Mouse (Mus musculus) monocyte, adult 2 months (primary cell): ENCODE data around the gene Bad.

ENCODE experiments used
- DNase-seq, 2 experiments: peaks; one replicate each; pipeline ENCODE4 v3.0.0; 2022; ENCODE audit warnings: low spot score in 2 of 2, low read depth in 1 of 2

Gene Bad

GRCm38 (mm10) chr19:6914540-6914939 is 27.1 kb upstream of the Bad start:
- no peak for DNase-seq

DNA sequence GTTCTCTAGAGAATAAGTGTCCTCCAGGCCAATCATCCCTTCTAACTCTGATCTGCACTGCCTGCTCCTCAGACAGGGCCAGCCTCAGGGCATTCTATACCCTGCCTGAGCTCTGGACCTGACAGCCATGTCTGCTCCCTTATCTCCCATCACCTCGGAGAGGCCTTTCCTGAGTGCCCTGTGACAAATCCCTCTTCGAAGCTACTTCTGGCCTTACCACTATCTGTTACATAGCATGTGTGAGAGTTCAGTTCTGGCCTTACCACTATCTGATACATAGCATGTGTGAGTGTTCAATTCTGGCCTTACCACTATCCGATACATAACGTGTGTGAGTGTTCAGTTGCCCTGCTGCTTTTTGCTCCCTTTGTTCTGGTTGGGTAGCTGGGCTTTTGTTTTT is 26.4 kb upstream of the Bad start:
- no peak for DNase-seq

DNA sequence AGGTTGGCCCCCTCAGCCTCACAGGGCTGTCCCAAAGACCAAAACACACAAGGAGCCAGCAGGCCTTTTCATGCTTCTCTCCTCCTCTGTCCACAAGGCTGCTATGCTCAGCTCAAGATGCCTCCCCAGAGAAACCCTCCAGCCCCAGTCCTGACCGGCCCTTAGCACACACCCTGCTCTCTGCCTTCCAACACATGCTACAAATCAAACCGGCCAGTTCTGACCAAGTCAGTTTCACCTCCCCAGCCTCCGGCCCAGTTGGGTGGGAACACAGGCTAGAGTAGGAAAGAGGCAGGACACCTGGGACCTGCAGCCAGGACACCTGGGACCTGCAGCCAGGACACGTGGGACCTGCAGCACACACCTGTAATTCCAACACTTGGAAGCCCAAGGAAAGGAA is 25.2 kb upstream of the Bad start:
- no peak for DNase-seq

DNA sequence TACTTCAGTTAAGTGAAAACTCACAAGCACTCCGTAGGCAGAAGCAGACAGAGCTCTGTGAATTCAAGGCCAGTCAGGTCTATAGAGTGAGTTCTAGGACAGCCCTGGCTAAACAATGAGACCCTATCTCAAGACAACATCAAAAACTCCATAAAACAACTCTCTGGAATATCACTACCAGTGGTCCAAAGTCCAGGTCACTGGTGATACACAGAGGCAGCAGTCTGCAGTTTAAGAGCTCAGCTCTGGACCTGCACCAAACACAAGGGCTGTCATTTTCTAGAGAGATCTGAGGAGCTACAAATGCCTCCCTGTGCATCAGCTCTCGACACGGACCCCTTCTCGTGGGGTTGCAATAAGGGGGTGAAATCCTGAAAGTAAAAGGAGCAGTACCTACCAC is 23.3 kb upstream of the Bad start:
- no peak for DNase-seq

DNA sequence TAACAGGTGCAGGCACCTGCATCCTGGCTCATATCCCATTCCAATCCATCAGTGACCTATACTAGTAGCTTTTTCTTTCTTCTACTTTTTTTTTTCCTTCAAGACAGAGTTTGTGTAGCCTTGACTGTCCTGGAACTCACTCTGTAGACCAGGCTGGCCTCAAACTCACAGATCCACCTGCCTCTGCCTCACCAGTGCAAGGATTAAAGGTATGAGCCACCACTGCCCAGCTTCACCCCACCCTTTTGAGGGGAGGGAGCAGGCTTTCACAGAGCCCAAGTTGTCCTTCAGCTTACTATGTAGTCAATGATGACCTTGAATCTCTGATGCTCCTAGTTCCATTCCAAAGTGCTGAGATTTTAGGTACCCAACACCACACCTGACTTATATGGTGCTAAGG is 22.2 kb upstream of the Bad start:
- DNase-seq: no peak

GRCm38 (mm10) chr19:6919876-6920740 is 21.6 kb upstream of the Bad start:
- no peak for DNase-seq

- DNase-seq: no peak
Observed at GRCm38 (mm10) chr19:6920741-6921636, 20.7 kb upstream of the Bad start.

DNA sequence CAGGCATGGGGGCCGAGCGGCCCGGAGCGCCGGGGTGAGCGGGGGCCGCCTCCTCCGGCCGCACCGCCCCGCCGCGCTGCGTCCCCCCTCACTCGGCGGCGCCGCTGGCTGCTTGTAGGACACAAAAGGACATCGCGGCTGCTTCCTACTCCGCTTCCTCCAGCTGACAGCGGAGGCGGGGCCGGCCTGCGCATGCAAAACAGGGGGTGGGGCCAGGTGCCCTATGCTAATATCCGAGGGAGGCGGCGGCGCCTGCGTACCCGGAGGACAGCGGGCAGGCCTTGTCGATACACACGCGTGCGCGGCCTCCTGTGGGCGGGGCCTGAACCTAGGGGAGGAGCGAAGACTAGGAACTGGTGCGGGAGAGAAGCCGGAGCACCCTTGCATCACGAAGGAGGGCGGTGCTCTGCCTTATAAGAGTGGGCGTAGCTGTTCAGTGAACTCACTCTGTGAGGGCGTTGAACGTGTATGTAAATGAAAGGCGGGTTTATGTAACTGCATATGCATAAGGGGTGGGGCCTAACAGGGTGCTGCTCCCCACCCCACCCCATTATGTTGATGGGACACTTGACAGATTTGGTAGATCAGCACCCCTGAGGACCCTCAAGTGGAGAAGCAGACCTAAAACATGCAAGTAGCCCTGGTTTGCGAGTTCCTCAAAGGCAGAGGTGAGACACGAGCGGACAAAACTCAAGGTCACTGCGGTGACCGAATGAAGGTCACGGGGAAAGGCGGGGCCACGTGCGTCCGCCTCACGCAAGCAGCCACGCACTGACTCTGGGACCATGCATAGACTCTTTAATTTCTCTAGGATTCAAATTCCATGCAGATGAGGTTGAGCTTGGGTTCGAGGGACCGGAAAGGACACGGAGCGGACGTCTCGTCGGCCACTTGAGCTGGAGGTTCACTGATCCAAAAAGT is 19.8 kb upstream of the Bad start, which contains the start of gene Esrra:
Esrra (minus strand) TSS at position 167 of the 921 bp plus-strand sequence.
- DNase-seq: peak; percentile 100

- DNase-seq: no peak
Observed at GRCm38 (mm10) chr19:6922901-6923735, 18.5 kb upstream of the Bad start.

- DNase-seq: peak in 1 of 2 experiments; percentile 73
Observed at GRCm38 (mm10) chr19:6924461-6925306, 17.0 kb upstream of the Bad start.

DNA sequence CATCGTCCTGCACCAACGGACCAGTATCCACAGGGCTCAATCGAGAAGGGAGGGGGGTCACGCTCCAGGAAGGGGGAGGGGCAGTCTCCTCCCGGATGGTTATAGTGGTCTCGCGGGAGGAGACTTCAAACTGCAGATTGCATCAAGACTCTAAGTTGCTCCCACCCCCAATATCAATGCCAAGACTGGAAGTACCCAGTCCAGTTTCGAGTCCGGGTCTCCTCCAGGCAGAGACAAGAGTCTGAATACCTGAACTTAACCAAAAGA is 16.4 kb upstream of the Bad start, which contains the start of gene Catsperz:
Catsperz (minus strand) TSS at position 74 of the 267 bp plus-strand sequence.
- no peak for DNase-seq

DNA sequence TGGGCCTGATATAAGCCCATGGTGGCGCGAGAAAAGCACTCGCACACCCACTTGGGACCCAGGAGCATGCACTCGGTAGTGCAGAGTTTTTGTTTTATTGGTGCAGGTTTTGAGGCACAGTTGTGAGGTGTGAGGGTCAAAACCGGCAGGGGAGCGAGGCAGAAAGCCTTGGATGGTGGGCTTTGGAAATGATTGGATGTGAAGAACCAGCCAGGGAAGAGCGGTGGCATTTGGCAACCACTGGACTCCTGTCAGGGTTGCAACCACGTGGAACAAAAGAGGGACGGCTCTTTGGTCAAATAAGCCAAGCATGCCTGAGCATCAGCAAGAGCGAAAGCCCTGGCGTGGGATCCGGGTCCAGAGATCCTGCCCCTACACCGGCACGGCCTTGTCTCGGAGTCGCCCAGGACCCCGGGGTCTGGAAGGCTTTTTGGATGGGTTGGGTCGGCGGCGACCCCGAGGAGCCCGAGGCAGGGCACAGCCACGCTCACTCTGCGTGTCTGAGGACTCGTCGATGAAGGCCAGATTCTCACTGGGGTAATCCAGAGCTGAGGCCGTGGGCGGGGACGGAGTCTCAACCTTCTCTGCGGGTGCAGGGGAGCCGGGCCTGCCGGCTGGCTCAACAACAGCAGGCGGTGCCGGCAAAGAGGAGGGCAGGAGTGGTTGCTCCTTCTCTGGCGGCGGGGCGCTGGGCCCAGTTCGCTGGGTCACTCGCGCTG is 15.9 kb upstream of the Bad start:
- no peak for DNase-seq

- DNase-seq: no peak
Observed at GRCm38 (mm10) chr19:6926559-6927255, 15.0 kb upstream of the Bad start.

GRCm38 (mm10) chr19:6928080-6928479 is 13.6 kb upstream of the Bad start:
- DNase-seq: no peak

DNA sequence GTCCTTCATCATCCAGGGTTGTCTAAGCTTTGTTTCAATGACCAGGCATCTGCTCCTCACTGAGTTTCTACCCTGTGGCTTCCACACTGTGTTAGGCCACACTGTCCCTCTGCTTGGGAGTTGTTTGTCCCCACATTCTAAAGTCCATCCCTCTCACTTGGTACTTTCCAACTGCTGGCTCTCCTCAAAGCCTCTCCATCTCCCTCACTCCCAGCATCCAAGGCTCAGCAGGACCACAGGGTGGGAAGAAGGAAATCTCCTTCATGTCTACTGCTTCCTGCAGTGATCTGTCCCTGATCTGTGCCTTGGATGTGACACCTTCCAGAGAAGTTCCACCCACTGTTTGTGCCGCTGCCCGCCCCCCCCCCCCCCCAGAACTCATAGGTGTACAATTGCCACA is 10.7 kb upstream of the Bad start:
- DNase-seq: no peak

DNA sequence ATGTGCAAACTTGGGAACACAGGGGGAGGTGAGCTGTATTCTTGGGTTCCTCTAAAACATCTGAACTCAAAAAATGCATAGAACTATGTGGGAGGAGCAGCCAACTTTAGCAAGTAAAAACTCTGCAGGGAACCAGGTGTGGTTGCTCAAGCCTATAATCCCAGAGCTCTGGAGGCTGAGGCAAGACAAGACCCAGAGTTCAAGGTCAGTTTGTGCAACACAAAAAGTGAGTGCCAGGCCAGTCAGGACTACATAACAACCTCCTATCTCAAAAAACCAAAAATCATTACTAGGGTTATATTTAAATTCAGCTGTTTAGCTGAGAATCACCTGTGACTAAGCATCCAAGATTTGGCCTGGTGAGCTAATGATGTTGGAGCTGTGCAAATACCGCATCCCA is 9.6 kb upstream of the Bad start:
- no peak for DNase-seq

- no peak for DNase-seq
Observed at GRCm38 (mm10) chr19:6933102-6933435, 8.6 kb upstream of the Bad start.
